Mouse (Mus musculus) liver, embryonic 14.5 days (tissue): ENCODE data around the gene Apol7e. TPM values are rescaled to one million over a fixed set of nuclear protein-coding genes. Genes with fewer than 3 reads are reported as not detected.

Experiments used
- ATAC-seq: fragments of 200-750 bp; cut with Nextera tagmentation; 2 replicates; pipeline ENCODE4 v1.8.0; 2017; ENCODE audit warnings: moderate number of reproducible peaks, mild to moderate bottlenecking, moderate library complexity; ENCODE audit not compliant: insufficient read depth
- DNase-seq, 3 experiments: peaks; one replicate each; pipeline ENCODE4 v3.0.0-alpha.2; 2012 to 2013; ENCODE audit warnings: low read depth in 3 of 3, low spot score in 3 of 3
- H3K27ac ChIP-seq: fragments of 300-500 bp; sonication (generic); 2 replicates; pipeline ENCODE4 v1.5.1; 2014; ENCODE audit warnings: moderate library complexity, mild to moderate bottlenecking, control low read depth, inconsistent platforms
- H3K27me3 ChIP-seq: fragments of 300-500 bp; sonication (generic); 2 replicates; pipeline ENCODE4 v1.6.1; 2014; ENCODE audit warnings: mild to moderate bottlenecking, low read length, moderate library complexity; ENCODE audit not compliant: control insufficient read depth, insufficient read depth
- H3K36me3 ChIP-seq: fragments of 300-500 bp; sonication (generic); replicated peaks from 2 replicates; pipeline ENCODE4 v1.6.1; 2014; ENCODE audit warnings: low read depth; ENCODE audit not compliant: control insufficient read depth, insufficient read depth
- H3K4me1 ChIP-seq, 2 experiments: fragments of 200-500 bp in 1 of 2; fragments of 300-500 bp in 1 of 2; sonication (generic) in 1 of 2; replicated peaks; 2 replicates each; pipeline ENCODE4 v1.6.1; 2012 to 2014; ENCODE audit warnings: antibody characterized with exemption in 1 of 2, inconsistent platforms in 1 of 2, low read length in 1 of 2; ENCODE audit not compliant: control insufficient read depth in 2 of 2, insufficient read depth in 2 of 2
- H3K4me2 ChIP-seq: fragments of 300-500 bp; sonication (generic); 2 replicates; pipeline ENCODE4 v1.6.1; 2014; ENCODE audit warnings: low read depth, mild to moderate bottlenecking, control low read depth, moderate library complexity
- H3K4me3 ChIP-seq, 2 experiments: fragments of 200-500 bp in 1 of 2; fragments of 300-500 bp in 1 of 2; sonication (generic) in 1 of 2; 2 replicates each; pipeline ENCODE4 v1.5.1; 2012 to 2014; ENCODE audit warnings: low read depth in 2 of 2, low read length in 2 of 2, mild to moderate bottlenecking in 2 of 2, control low read depth in 1 of 2, inconsistent platforms in 1 of 2, moderate library complexity in 1 of 2; ENCODE audit not compliant: insufficient read depth in 1 of 2
- H3K9ac ChIP-seq: fragments of 300-500 bp; sonication (generic); replicated peaks from 2 replicates; pipeline ENCODE4 v1.6.1; 2014; ENCODE audit warnings: mild to moderate bottlenecking, control low read depth, moderate library complexity
- H3K9me3 ChIP-seq: fragments of 300-500 bp; sonication (generic); 2 replicates; pipeline ENCODE4 v1.6.1; 2016; ENCODE audit warnings: low read length, mixed read lengths; ENCODE audit not compliant: control insufficient read depth
- CTCF ChIP-seq: IDR thresholded peaks from 2 replicates; pipeline ENCODE4 v1.5.1; 2016; ENCODE audit warnings: antibody characterized with exemption, low read depth, control low read depth
- EP300 ChIP-seq: IDR thresholded peaks from 2 replicates; pipeline ENCODE4 v1.6.1; 2016; ENCODE audit warnings: antibody characterized with exemption, low read depth
- WGBS: fragments of 180-500 bp; shearing (Covaris S2); extraction: QIAGEN DNeasy Blood & Tissue Kit; methylation state at CpG from one replicate; pipeline ENCODE4 v1.1.7; 2014; ENCODE audit not compliant: insufficient replicate concordance; 5-methylcytosine and 5-hydroxymethylcytosine counted together
- polyA plus RNA-seq, 2 experiments: library from polyadenylated mRNA; depleted of rRNA in 1 of 2; stranded (reverse) in 1 of 2; unstranded in 1 of 2; fragments of >200 nt; fragmentation: Nextera tagmentation in 1 of 2; extraction: Ambion mirVana in 1 of 2; gene quantifications; 2 replicates each; pipeline versions ENCODE4 v1.2.1 to v1.2.3; 2012 to 2014

The Apol7e gene
- polyA plus RNA-seq, 2 experiments = 0.02 TPM; not detected in 1

DNA sequence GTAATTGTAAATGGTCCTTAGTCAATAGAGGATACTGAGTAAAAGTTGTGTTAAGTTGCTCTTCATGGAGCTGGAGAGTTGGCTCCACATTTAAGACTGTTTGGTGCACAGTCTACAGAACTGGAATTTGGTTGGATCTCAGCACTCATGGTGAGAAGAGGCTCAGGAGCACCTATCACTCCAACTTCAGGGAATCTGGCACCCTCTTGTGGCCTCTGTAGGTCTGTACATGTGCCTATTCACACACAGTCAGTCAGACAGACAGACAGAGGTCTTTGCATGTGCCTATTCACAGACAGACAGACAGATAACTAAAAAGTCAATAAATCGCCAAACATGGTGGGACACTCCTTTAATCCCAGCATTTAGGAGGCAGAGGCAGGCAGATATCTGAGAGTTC lies 51.8 kb downstream of the Apol7e start:
- no peak overlapping the region for H3K4me2 ChIP-seq
- H3K4me3 ChIP-seq = no peak overlapping the region
- H3K4me1 ChIP-seq = peaks cover 8 to 17% of the 10 kb centered on the region in 2 experiments
- ATAC-seq (no peak), DNase-seq (no peak)
- peaks cover 74% of the 10 kb centered on the region for H3K36me3 ChIP-seq
- WGBS = 26% methylated on average over 1 of the region's 1 CpGs
- TF ChIP-seq EP300 (no peak), CTCF (peak; percentile 80)
- H3K27me3 ChIP-seq = no peaks in the 10 kb centered on the region
- H3K9ac ChIP-seq = no peak overlapping the region
- H3K9me3 ChIP-seq = no peaks in the 10 kb centered on the region
- no peak overlapping the region for H3K27ac ChIP-seq

DNA sequence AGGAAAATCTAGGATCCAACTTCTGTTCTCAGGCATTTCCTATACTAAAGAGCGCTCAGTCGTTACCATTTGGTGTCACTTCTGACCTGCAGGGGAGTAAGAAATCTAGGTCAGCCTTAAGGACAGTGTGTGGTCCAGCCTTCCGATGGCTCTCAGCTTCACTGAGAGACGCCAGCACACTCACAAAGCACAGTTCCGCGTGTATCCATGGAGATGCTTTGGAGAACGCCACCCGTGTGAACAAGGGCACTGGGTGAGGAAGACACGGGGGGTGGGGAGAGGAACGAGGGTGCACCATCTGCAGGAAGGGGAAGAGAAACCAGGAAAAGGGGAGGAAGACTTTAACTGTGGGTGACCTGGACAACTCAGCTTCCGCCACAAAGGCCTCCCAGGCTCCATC lies 53.8 kb downstream of the Apol7e start:
- H3K4me2 ChIP-seq = peak overlapping the region; percentile 82
- no peaks in the 10 kb centered on the region for H3K9me3 ChIP-seq
- ATAC-seq (no peak), DNase-seq (no peak)
- H3K4me3 ChIP-seq = peak overlapping the region; percentile 80 to 92
- H3K9ac ChIP-seq = peak overlapping the region; percentile 97; the same call in 1 of the 2 replicates
- peaks cover 21 to 33% of the 10 kb centered on the region in 2 experiments for H3K4me1 ChIP-seq
- no peak overlapping the region for H3K27ac ChIP-seq
- H3K36me3 ChIP-seq = peaks cover 58% of the 10 kb centered on the region
- WGBS = 56% methylated on average over 11 of the region's 11 CpGs
- no peaks in the 10 kb centered on the region for H3K27me3 ChIP-seq
- no peak for TF ChIP-seq CTCF
- no peak for TF ChIP-seq EP300

DNA sequence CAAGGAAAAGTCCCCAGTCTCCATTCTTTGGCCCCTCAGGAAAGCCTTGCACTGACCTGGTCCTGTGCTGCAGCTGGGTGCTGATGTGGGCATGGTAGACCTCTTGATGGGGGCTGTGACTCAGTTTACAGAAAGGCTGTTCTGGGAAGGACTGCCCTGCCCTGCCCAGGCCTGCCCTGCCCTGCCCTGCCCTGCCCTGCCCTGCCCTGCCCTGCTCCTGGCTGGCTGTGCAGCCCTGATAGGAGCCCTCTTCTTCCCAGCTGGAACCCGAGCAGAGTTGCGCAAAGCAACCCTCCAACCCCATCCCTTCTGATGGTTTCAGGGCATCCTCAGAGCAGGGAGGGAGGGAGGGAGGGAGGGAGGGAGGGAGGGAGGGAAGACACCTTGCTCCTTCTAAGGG lies 56.5 kb downstream of the Apol7e start:
- no peak for TF ChIP-seq CTCF
- TF ChIP-seq EP300 = peak; percentile 50; the same call in 1 of the 2 replicates
- Histone ChIP-seq H3K9me3 (no peaks in the 10 kb centered on the region), H3K36me3 (peaks cover 32% of the 10 kb centered on the region), H3K27me3 (no peaks in the 10 kb centered on the region), H3K9ac (peak overlapping the region; percentile 97), H3K4me1 (peaks cover 21 to 33% of the 10 kb centered on the region in 2 experiments), H3K4me2 (peak overlapping the region; percentile 82), H3K27ac (peak overlapping the region; percentile 87), H3K4me3 (peak overlapping the region; percentile 80 to 92)
- WGBS = 7% methylated on average over 2 of the region's 2 CpGs
- DNase-seq (peak; percentile 72 to 79 (median 74)), ATAC-seq (peak; percentile 97)

DNA sequence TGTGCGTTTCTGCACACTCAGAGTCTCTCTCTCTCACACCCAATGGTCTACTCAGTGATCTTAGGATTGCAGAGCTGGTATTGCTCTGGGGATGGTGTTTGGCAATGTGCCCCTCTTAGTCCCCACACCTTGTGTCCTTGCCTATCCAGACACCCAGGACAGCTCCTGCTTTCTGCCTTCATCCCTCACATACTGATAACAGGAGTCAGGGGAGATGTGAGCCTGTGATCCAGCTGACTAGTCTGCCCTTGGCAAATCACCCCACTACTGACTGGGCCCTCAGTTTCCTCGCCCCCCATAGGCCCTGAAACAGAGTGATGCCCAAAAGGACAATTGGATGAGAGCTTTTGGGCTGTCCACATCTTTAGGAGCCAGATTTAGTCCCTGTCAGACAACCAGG lies 57.4 kb downstream of the Apol7e start:
- H3K27me3 ChIP-seq = no peaks in the 10 kb centered on the region
- 55% methylated on average over 2 of the region's 2 CpGs for WGBS
- TF ChIP-seq CTCF = no peak
- no peak for TF ChIP-seq EP300
- peaks cover 21 to 33% of the 10 kb centered on the region in 2 experiments for H3K4me1 ChIP-seq
- DNase-seq (no peak), ATAC-seq (no peak)
- peaks cover 27% of the 10 kb centered on the region for H3K36me3 ChIP-seq
- peak overlapping the region; percentile 49 to 80 for H3K4me3 ChIP-seq
- H3K27ac ChIP-seq = peak overlapping the region; percentile 87
- H3K4me2 ChIP-seq = peak overlapping the region; percentile 82
- no peaks in the 10 kb centered on the region for H3K9me3 ChIP-seq
- H3K9ac ChIP-seq = peak overlapping the region; percentile 72

DNA sequence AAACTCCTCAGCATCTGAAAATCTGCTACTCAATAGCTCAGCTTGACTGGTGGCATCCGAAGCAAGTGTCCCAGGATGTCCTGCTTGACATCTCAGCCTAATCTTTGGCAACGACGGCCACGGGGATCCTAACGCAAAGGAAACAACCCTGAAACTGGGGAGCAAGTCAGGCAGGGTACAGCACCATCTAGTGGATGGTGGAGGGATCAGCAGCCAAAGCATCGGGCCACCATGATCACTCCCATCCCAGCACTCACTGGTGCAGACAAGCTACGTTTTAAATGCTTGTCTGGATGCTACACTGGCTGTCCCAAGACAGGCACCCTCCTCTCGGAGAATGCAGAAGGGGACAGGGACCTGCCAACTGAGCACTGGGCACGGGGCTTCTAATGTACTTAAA lies 58.2 kb downstream of the Apol7e start, which contains the start of gene Apol8:
Apol8 (minus strand) TSS at position 156 of the 400 bp plus-strand sequence.
- Histone ChIP-seq H3K36me3 (peaks cover 27% of the 10 kb centered on the region), H3K4me3 (peak within 1 kb of the TSS; percentile 67 to 80), H3K9me3 (no peaks in the 10 kb centered on the region), H3K9ac (peak within 1 kb of the TSS; percentile 72), H3K27ac (peak within 1 kb of the TSS; percentile 87), H3K27me3 (no peaks in the 10 kb centered on the region), H3K4me1 (peaks cover 21 to 28% of the 10 kb centered on the region in 2 experiments), H3K4me2 (peak within 1 kb of the TSS; percentile 82)
- 4% methylated on average over 9 of the region's 9 CpGs for WGBS
- TF ChIP-seq EP300 (no peak), CTCF (peak; percentile 100)
- ATAC-seq (peak; percentile 28; the same call in 1 of the 2 replicates), DNase-seq (peak; percentile 65 to 77 (median 71))
